Mouse (Mus musculus) brain, adult 10 weeks (tissue): Measurements from ENCODE around the gene Armcx4. TPM values are rescaled to one million over a fixed set of nuclear protein-coding genes. Genes with fewer than 3 reads are reported as not detected.

Source experiments
- polyA plus RNA-seq: library from polyadenylated mRNA; stranded (reverse); fragments of 350-450 nt; fragmentation: Illumina TruSeq; extraction: RNeasy Lipid Tissue Mini Kit (QIAGEN cat#74804); gene quantifications from one replicate; pipeline ENCODE4 v1.2.3, GENCODE M21; 2015; ENCODE audit warnings: low read depth, low replicate concordance

Gene Armcx4
- polyA plus RNA-seq, result 17.8 TPM

DNA sequence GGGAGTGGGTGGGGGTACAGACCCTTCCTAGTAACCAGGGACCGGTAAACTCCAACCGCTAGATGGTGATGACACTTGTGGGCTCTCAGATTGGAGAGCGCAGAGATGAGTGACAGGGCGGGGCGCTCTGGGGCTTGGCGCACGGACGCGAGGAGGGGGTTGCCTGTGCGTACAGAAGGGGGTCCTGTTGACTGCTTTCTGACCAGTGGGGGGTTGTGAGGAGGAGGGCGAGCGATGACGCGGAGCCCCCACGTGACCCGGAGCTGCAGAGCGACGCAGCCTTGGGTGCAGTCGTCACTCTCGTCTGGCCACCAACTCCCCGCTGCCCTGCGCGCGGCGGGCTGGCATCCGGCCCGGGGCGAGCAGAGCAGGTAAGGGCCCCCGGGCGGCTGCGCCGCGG, at the start of gene Armcx4:
Gene Armcx4, plus strand, starts transcription at position 253 of the 400 bp plus-strand sequence.

DNA sequence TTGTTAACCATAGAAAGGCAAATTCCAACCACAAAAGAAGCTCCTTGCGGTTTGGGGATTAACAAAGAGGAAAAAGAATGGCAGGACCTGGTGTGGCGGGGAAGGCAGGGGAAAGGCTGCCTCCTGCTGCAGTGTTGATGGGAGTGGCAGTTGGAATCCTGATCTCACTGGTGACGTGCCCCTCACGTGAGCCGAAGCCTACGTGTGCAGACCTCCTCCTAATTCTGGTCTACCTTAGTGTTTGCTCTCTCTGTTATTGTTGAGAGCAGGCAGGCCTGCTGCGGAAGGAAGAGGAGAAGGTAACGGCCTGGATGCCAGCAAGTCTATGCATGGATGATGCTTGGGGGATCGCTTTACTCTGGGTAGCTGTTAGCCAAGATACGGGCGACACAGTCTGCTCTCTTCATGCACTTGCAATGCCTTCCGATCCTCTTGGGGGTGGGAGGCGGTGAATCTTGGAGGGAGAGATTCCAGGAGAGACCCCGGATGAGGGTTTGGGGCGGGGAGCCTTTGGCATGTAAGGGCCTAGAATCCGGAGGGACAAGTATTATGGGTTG, 31.5 kb downstream of the Armcx4 start, which contains the start of gene Armcx1:
Gene Armcx1, plus strand, starts transcription at position 212 of the 557 bp plus-strand sequence.

Other genes with a start within 250 kb of the Armcx4 start
- not detected for gene Taf7l, start 210.0 kb upstream of the Armcx4 start, polyA plus RNA-seq
- 29.6 TPM for gene Timm8a1, start 144.7 kb upstream of the Armcx4 start, polyA plus RNA-seq
- gene Btk, start 102.9 kb upstream of the Armcx4 start, polyA plus RNA-seq, result 0.97 TPM
- 648 TPM for gene Rpl36a, start 100.9 kb upstream of the Armcx4 start, polyA plus RNA-seq
- gene Gla, start 85.4 kb upstream of the Armcx4 start, polyA plus RNA-seq, result 14.0 TPM
- 132 TPM for gene Hnrnph2, start 85.3 kb upstream of the Armcx4 start, polyA plus RNA-seq
- 77.3 TPM for gene Armcx1, start 31.4 kb downstream of the Armcx4 start, polyA plus RNA-seq
- gene Armcx6, start 64.9 kb downstream of the Armcx4 start, polyA plus RNA-seq, result 11.0 TPM
- gene Armcx3, start 70.1 kb downstream of the Armcx4 start, polyA plus RNA-seq, result 84.8 TPM
- gene Armcx2, start 122.7 kb downstream of the Armcx4 start, polyA plus RNA-seq, result 84.0 TPM